Mouse (Mus musculus) liver, embryonic 14 days (tissue): ENCODE measurements around the gene Gp5. TPM values are rescaled to one million over a fixed set of nuclear protein-coding genes. Genes with fewer than 3 reads are reported as not detected.

ENCODE experiments used
- polyA plus RNA-seq: library from polyadenylated mRNA; depleted of rRNA; stranded (reverse); fragments of >200 nt; gene quantifications from 2 replicates; pipeline ENCODE4 v1.2.3, GENCODE M21; 2012; rRNA removed

Gp5 gene
- 8.1 and 9.4 TPM in 2 replicates for polyA plus RNA-seq

GRCm38 (mm10) chr16:30310647-30311046 lies at the start of gene Gp5:
Gene Gp5 (minus strand): TSS chr16:30310779.

GRCm38 (mm10) chr16:30282844-30283495 lies 27.6 kb downstream of the Gp5 start, which contains the start of gene Lrrc15:
Gene Lrrc15 (minus strand): TSS chr16:30283256.

DNA sequence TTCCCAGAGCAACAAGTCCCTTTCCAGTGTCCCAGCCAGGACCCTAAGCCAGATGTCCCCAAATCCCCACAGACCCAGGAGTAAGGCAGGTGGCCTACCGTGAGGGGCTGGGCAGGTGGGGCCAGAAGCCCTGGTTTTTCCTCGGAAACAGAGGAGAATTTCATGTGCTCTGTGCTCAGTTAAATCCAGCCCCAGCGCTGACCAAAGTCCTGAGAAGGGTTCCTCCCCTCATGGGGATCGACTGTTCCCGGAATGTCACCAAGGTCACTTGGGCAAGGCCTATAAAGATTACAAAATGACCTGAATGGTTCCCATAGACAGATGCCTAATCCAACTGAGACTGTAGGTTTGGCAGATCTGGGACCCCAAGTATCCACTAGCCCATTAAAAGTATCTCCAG lies 43.2 kb downstream of the Gp5 start, which contains the start of gene Cpn2:
Cpn2 (minus strand) TSS at position 141 of the 400 bp plus-strand sequence.

Other genes starting within 250 kb of the Gp5 start
- gene Hes1, start 246.4 kb downstream of the Gp5 start, polyA plus RNA-seq, result 6.7 and 7.5 TPM in 2 replicates
- 4.8 and 5.2 TPM in 2 replicates for gene Cpn2, start 43.3 kb downstream of the Gp5 start, polyA plus RNA-seq
- 0.01 and 0.02 TPM in 2 replicates for gene Lrrc15, start 27.5 kb downstream of the Gp5 start, polyA plus RNA-seq
- gene Atp13a3, start 95.2 kb upstream of the Gp5 start, polyA plus RNA-seq, result 15.7 and 17.3 TPM in 2 replicates
- gene Tmem44, start 240.1 kb upstream of the Gp5 start, polyA plus RNA-seq, result 0.96 and 1.1 TPM in 2 replicates